Mouse (Mus musculus) limb, embryonic 15.5 days (tissue): ENCODE results near the gene Sertad1. TPM values are rescaled to one million over a fixed set of nuclear protein-coding genes. Genes with fewer than 3 reads are reported as not detected.
A peak's percentile ranks its signal among the peaks of the same experiment; 100 is the strongest.

Experiments used
- ATAC-seq: fragments of 200-750 bp; cut with Nextera tagmentation; 2 replicates; pipeline ENCODE4 v1.8.0; 2017; ENCODE audit warnings: low read depth, moderate TSS enrichment; ENCODE audit not compliant: insufficient number of reproducible peaks, low FRiP score, low TSS enrichment
- H3K27ac ChIP-seq: fragments of 300-500 bp; sonication (generic); 2 replicates; pipeline ENCODE4 v1.5.1; 2015; ENCODE audit warnings: moderate library complexity, mild to moderate bottlenecking, inconsistent platforms
- H3K27me3 ChIP-seq: fragments of 300-500 bp; sonication (generic); 2 replicates; pipeline ENCODE4 v1.6.1; 2015; ENCODE audit warnings: inconsistent platforms
- H3K36me3 ChIP-seq: fragments of 300-500 bp; sonication (generic); 2 replicates; pipeline ENCODE4 v1.6.1; 2015; ENCODE audit warnings: inconsistent platforms
- H3K4me1 ChIP-seq: fragments of 300-500 bp; sonication (generic); 2 replicates; pipeline ENCODE4 v1.6.1; 2015; ENCODE audit warnings: inconsistent platforms
- H3K4me2 ChIP-seq: fragments of 300-500 bp; sonication (generic); 2 replicates; pipeline ENCODE4 v1.6.1; 2015; ENCODE audit warnings: mild to moderate bottlenecking, inconsistent platforms
- H3K4me3 ChIP-seq: fragments of 300-500 bp; sonication (generic); 2 replicates; pipeline ENCODE4 v1.5.1; 2015; ENCODE audit warnings: mild to moderate bottlenecking, inconsistent platforms
- H3K9ac ChIP-seq: fragments of 300-500 bp; sonication (generic); 2 replicates; pipeline ENCODE4 v1.6.1; 2015; ENCODE audit warnings: inconsistent platforms
- H3K9me3 ChIP-seq: fragments of 300-500 bp; sonication (generic); 2 replicates; pipeline ENCODE4 v1.6.1; 2016; ENCODE audit warnings: inconsistent platforms
- WGBS: fragments of 180-500 bp; shearing (Covaris S2); methylation state at CpG from one replicate; pipeline ENCODE4 v1.1.7; 2015; 5-methylcytosine and 5-hydroxymethylcytosine counted together
- polyA plus RNA-seq: library from polyadenylated mRNA; unstranded; fragments of >200 nt; fragmentation: Nextera tagmentation; extraction: Ambion mirVana; gene quantifications from 2 replicates; pipeline ENCODE4 v1.2.1, GENCODE M21; 2015

The Sertad1 gene
- 44.6 and 47.0 TPM in 2 replicates for polyA plus RNA-seq

- H3K36me3 ChIP-seq = peaks cover 6% of the 10 kb centered on the region
- no peaks in the 10 kb centered on the region for H3K27me3 ChIP-seq
- H3K4me3 ChIP-seq = peak within 1 kb of the TSS; percentile 74
- H3K4me1 ChIP-seq = peaks cover 45% of the 10 kb centered on the region
- WGBS = under 1% methylated on average over 80 of the region's 80 CpGs
- H3K4me2 ChIP-seq = peak within 1 kb of the TSS; percentile 72
- peak within 1 kb of the TSS; percentile 79 for H3K9ac ChIP-seq
- peak; percentile 94 for ATAC-seq
- peak within 1 kb of the TSS; percentile 99 for H3K27ac ChIP-seq
- H3K9me3 ChIP-seq = no peaks in the 10 kb centered on the region
These were observed at the start of gene Sertad1 for GRCm38 (mm10) chr7:27486770-27487697. Sertad1 (plus strand) TSS chr7:27486910.

- Histone ChIP-seq H3K9me3 (no peaks in the 10 kb centered on the region), H3K4me2 (no peak overlapping the region), H3K4me3 (no peak overlapping the region), H3K27ac (no peak overlapping the region), H3K9ac (no peak overlapping the region), H3K36me3 (no peaks in the 10 kb centered on the region), H3K4me1 (0 out of 2 replicates have a peak, but pooled peaks cover 2% of the 10 kb centered on the region), H3K27me3 (peaks cover 16% of the 10 kb centered on the region)
- WGBS = 63% methylated on average over 5 of the region's 5 CpGs
- no peak for ATAC-seq
These were observed 49.2 kb upstream of the Sertad1 start for GRCm38 (mm10) chr7:27437544-27437943.

- ATAC-seq = no peak
These were observed 46.7 kb upstream of the Sertad1 start for GRCm38 (mm10) chr7:27440014-27440413.

GRCm38 (mm10) chr7:27446051-27446450 is 40.7 kb upstream of the Sertad1 start:
- ATAC-seq = no peak
- 4% methylated on average over 18 of the region's 18 CpGs for WGBS
- H3K9me3 ChIP-seq = no peaks in the 10 kb centered on the region

More at GRCm38 (mm10) chr7:27440014-27440413, 46.7 kb upstream of the Sertad1 start:
- no peak overlapping the region for H3K9ac ChIP-seq
- WGBS = 74% methylated on average over 4 of the region's 4 CpGs
- H3K36me3 ChIP-seq = no peaks in the 10 kb centered on the region
- no peak overlapping the region for H3K4me2 ChIP-seq
- H3K27ac ChIP-seq = no peak overlapping the region
- H3K4me1 ChIP-seq = no peaks in the 10 kb centered on the region
- no peak overlapping the region for H3K4me3 ChIP-seq
- no peaks in the 10 kb centered on the region for H3K9me3 ChIP-seq
- H3K27me3 ChIP-seq = peaks cover 7% of the 10 kb centered on the region

GRCm38 (mm10) chr7:27446521-27447418 is 39.9 kb upstream of the Sertad1 start:
- peak overlapping the region; percentile 98 for H3K4me2 ChIP-seq
- H3K9me3 ChIP-seq = no peaks in the 10 kb centered on the region
- H3K36me3 ChIP-seq = no peaks in the 10 kb centered on the region
- peaks cover 26% of the 10 kb centered on the region for H3K4me1 ChIP-seq
- peak overlapping the region; percentile 56 for H3K9ac ChIP-seq
- peak overlapping the region; percentile 64 for H3K4me3 ChIP-seq
- ATAC-seq = peak; percentile 8; the same call in 1 of the 2 replicates
- 12% methylated on average over 34 of the region's 53 CpGs for WGBS
- peaks cover 30% of the 10 kb centered on the region for H3K27me3 ChIP-seq
- no peak overlapping the region for H3K27ac ChIP-seq

More at GRCm38 (mm10) chr7:27446051-27446450, 40.7 kb upstream of the Sertad1 start:
- H3K4me3 ChIP-seq = peak overlapping the region; percentile 51
- H3K27ac ChIP-seq = no peak overlapping the region
- H3K9ac ChIP-seq = peak overlapping the region; percentile 56
- peak overlapping the region; percentile 98 for H3K4me2 ChIP-seq
- peaks cover 26% of the 10 kb centered on the region for H3K4me1 ChIP-seq
- H3K27me3 ChIP-seq = peaks cover 30% of the 10 kb centered on the region
- H3K36me3 ChIP-seq = no peaks in the 10 kb centered on the region

- peaks cover 30% of the 10 kb centered on the region for H3K27me3 ChIP-seq
- no peaks in the 10 kb centered on the region for H3K36me3 ChIP-seq
- H3K9ac ChIP-seq = peak within 1 kb of the TSS; percentile 57
- WGBS = under 1% methylated on average over 54 of the region's 54 CpGs
- peaks cover 26% of the 10 kb centered on the region for H3K4me1 ChIP-seq
- peak within 1 kb of the TSS; percentile 98 for H3K4me2 ChIP-seq
- peak within 1 kb of the TSS; percentile 64 for H3K4me3 ChIP-seq
- H3K27ac ChIP-seq = no peak within 1 kb of the TSS
- peak; percentile 95 for ATAC-seq
- no peaks in the 10 kb centered on the region for H3K9me3 ChIP-seq
These were observed 39.1 kb upstream of the Sertad1 start, which contains the start of the genes Sptbn4 and Blvrb for GRCm38 (mm10) chr7:27447419-27448286. Sptbn4 (minus strand) TSS chr7:27447686. Blvrb (plus strand) TSS chr7:27447978.

GRCm38 (mm10) chr7:27448421-27449206 is 38.1 kb upstream of the Sertad1 start:
- H3K4me2 ChIP-seq = peak overlapping the region; percentile 93
- H3K9ac ChIP-seq = peak overlapping the region; percentile 57; the same call in 1 of the 2 replicates
- no peak for ATAC-seq
- peak overlapping the region; percentile 64 for H3K4me3 ChIP-seq
- H3K27me3 ChIP-seq = peaks cover 30% of the 10 kb centered on the region
- no peak overlapping the region for H3K27ac ChIP-seq
- 52% methylated on average over 15 of the region's 15 CpGs for WGBS
- no peaks in the 10 kb centered on the region for H3K36me3 ChIP-seq
- H3K9me3 ChIP-seq = no peaks in the 10 kb centered on the region
- H3K4me1 ChIP-seq = peaks cover 26% of the 10 kb centered on the region

- Histone ChIP-seq H3K27ac (no peak overlapping the region), H3K36me3 (no peaks in the 10 kb centered on the region), H3K4me2 (no peak overlapping the region), H3K4me1 (peaks cover 26% of the 10 kb centered on the region), H3K27me3 (peaks cover 30% of the 10 kb centered on the region), H3K9ac (no peak overlapping the region), H3K4me3 (no peak overlapping the region), H3K9me3 (no peaks in the 10 kb centered on the region)
- ATAC-seq = no peak
- 62% methylated on average over 10 of the region's 10 CpGs for WGBS
These were observed 37.4 kb upstream of the Sertad1 start for GRCm38 (mm10) chr7:27449256-27449862.

GRCm38 (mm10) chr7:27451359-27451758 is 35.4 kb upstream of the Sertad1 start:
- peaks cover 11% of the 10 kb centered on the region for H3K27me3 ChIP-seq
- H3K27ac ChIP-seq = no peak overlapping the region
- no peak overlapping the region for H3K4me3 ChIP-seq
- H3K4me1 ChIP-seq = peaks cover 21% of the 10 kb centered on the region
- no peaks in the 10 kb centered on the region for H3K9me3 ChIP-seq
- no peak overlapping the region for H3K9ac ChIP-seq
- H3K4me2 ChIP-seq = no peak overlapping the region
- 91% methylated on average over 2 of the region's 2 CpGs for WGBS
- H3K36me3 ChIP-seq = no peaks in the 10 kb centered on the region
- no peak for ATAC-seq

- 61% methylated on average over 13 of the region's 13 CpGs for WGBS
- no peak overlapping the region for H3K4me2 ChIP-seq
- H3K27me3 ChIP-seq = peaks cover 2% of the 10 kb centered on the region; the same call in 1 of the 2 replicates
- no peak overlapping the region for H3K4me3 ChIP-seq
- H3K27ac ChIP-seq = no peak overlapping the region
- no peaks in the 10 kb centered on the region for H3K9me3 ChIP-seq
- H3K9ac ChIP-seq = no peak overlapping the region
- peaks cover 15% of the 10 kb centered on the region for H3K4me1 ChIP-seq
- no peaks in the 10 kb centered on the region for H3K36me3 ChIP-seq
- ATAC-seq = no peak
These were observed 34.4 kb upstream of the Sertad1 start for GRCm38 (mm10) chr7:27452206-27452770.
